Mouse (Mus musculus) left cerebral cortex, adult 8-10 months (tissue): ENCODE measurements around the gene Grpel1. TPM values are rescaled to one million over a fixed set of nuclear protein-coding genes. Genes with fewer than 3 reads are reported as not detected.

ENCODE experiments used
- DNase-seq, 2 experiments: peaks; one replicate each; pipeline ENCODE4 v3.0.0; 2022; ENCODE audit warnings: low spot score in 2 of 2
- total RNA-seq, 4 experiments: library from RNA; stranded (reverse); gene quantifications; 2 replicates each; pipeline ENCODE4 v1.2.4; 2022

Gene Grpel1
- total RNA-seq, result 10 to 100 TPM; 21.3 to 24.9 (median 22.8) TPM

DNA sequence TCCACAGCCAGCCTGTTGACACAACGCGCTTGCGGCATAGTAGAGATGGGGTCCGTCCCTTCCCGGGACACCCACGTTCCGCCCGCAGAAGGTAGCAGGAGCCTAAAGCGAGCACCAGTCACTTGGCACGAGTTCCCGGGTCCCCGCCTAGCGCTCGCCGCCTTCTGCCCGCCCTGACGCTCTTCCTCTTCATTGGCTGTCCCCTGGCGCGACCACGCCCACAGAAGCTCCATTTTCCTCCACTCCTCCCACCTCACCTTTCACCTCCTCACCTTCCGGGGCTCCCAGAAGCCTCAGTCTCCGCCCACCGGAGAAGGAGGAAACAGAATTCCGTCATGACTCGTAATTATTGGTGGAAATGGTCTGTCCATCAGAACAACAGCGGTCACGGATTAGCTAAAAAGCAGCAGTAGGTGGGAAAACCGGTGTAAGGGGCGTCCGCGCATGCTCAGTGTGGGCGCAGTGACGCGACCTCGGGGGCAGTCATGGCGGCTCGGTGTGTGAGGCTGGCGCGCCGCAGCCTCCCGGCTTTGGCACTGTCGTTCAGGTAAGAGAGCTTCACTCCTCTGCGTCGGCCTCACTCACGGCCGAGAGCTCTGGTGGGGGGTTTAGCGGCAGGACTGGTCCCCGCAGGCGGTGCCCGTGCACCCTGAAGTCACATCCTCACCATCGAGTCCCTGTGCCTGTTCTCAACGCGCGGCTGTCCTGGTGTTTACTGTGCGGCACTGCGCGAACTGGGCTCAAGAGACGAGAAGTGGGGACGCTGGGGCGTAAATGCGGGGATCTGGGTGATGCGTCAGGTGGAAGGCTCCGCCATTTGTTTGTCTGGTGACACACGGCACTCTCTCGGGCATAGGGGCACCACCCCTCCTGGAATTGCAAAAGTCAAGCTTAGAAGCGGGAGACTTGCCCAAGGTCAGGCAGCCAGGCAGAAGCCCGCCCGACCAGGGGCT is at the start of gene Grpel1:
TSS of gene Grpel1 (plus strand) at position 290 of the 953 bp plus-strand sequence.
- DNase-seq, result peak; percentile 93 to 99

DNA sequence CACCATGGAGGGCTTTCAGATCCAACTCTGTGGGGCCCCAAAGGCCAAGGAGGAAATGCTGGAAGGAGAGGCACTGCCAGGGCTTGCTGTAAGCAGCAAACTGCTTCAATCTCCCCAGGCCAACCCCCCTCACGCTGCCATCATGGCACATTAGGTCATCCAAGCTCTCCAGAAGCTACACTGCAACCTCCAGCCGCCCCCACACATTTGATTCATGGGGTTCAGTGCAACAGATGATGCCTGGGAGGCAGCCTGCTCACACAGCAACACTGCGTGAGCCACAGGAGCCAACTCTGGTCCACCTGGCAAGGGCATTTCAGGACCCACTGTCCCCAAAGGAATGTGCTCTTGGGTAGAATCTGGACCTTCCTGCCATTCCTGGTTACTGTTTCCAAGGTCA is 44.9 kb upstream of the Grpel1 start:
- DNase-seq, result no peak

DNA sequence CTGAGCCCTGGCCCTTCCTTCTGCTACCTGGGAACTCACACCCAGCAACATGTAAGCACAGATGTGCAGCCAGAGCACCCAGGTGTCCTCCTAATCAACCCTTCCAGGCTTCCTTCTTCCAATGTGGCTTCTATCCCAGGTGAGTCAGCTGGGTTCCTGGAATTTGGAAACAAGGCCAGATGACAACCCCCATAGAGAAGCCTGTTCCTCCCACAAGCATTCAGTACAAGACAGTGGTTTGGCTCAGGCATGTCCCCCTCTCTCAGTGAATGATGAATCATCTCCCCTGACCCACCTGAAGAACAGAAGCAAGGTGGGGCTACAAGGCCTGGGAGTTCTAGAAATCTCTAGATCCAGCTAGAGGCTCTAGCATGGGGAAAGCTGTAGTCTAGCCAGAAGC is 42.1 kb upstream of the Grpel1 start:
- DNase-seq, result no peak

DNA sequence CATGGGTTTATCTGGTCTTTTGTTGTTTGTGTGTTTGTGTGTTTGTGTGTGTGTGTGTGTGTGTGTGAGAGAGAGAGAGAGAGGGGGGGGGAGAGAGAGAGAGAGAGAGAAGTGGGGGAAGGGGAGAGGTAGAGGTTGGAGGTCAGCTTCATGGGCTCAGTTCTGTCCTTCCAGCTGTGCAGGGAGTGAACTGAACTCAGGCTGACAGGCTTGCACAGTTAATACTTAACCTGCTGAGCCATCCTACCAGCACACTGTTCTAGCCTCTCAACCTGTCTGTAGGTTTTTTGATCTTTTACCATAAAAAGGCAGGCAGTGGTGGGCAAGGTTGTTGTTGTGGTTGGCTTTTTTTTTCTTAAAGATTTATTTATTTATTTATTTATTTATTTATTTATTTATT is 40.1 kb upstream of the Grpel1 start:
- DNase-seq, result no peak

DNA sequence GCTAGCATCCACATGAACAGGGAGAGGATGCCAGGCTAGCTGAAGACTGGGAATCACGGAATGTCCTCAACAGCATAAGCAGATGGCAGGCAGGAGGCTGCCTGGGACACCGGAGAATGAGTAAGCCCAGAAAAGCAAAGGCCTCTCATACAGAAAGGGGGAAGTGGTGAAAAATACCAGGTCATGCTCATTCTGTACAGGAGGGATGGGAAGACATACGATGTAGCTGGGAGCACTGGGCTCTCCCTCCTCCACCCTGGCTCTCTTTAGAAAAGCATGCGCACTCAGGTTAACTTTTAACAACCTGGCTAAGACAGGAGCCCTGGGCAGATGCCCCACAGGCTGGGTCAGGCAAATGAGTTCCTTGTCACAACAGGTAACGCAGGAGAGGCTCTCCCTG is 38.4 kb upstream of the Grpel1 start:
- peak in 1 of 2 experiments; percentile 61 for DNase-seq

DNA sequence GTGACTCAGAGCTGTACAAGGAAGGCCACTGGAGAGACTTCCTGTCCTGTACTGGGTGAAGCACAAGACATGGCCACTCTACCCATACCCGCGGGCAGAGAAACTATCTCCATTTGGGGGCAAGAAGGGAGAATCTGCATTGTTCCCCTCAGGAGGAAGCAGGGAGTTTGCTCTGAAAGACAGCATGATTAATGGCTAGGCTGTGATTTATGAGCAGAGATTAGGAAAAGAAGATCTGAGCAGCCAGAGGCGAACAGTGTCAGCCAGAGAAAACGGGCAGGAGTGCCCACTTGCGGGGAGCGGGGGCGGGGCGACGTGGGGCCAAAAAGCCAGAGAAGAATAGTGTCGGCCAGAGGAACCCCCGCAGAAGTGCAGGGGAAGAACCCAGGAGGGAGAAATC is 37.0 kb upstream of the Grpel1 start:
- DNase-seq, result no peak

DNA sequence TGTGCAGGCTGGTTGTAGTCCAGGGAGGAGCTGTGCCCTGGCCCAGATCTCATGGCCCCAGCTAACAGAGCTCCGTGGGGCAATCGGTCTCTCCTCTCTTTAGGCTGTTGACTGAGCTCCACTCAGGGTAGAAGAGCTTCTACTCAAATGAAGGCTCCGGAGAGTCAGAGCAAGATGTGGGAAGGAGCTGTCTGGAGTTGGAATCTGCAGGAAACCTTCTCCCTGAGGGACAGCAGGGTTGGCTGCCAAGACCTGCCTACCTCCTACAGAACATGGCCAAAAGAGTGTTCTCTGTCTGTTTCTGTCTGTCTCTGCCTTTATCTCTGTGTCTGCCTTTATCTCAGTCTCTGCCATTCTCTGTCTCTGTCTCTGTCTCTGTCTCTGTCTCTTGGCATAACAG is 35.2 kb upstream of the Grpel1 start:
- no peak for DNase-seq

DNA sequence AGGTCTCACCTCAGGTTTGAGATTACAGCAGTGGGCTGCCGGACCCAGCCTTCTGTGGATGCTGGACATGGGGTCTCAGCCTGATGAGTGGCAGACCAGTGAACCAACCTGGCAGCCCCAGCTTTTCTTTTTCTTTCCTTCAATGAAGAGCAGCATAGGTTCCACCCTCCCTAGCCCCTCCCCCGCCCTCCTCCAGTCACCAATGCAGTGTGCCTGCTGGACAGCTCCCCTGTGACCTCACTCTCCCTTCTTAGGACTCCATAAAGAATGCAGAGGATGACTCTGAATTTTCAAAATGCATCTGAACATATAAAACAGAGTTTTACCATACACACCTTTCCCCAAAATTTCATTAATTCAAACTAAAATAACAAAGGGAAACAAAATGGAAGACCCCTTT is 33.1 kb upstream of the Grpel1 start:
- DNase-seq, result no peak

DNA sequence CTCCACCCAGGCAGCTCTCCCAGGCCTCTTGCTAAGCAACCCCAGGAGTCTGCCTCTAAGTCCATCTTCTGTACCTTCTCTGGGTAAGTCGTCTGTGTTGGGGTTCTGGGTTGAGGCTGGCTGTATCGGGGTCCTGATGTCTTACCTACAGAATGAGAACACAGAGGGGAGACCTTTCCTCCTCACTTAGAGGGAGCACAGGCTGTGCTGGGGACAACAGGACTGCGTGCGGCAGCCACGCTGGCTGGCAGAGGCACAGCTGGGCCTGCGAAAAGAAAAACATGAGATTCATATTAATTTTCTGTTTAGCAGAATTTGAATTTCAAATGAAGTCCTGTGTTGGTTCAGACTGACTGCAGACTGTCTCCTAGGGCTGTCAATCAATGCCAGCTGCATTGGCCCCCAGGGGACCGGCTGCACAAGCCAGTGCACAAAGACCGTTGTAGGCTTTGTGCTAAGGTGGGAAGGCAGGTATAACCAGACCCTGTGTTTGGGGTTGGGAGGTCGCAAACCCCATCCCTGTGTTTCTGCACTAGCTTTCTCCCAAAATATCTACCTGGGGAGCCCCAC is 30.3 kb upstream of the Grpel1 start:
- DNase-seq, result no peak

DNA sequence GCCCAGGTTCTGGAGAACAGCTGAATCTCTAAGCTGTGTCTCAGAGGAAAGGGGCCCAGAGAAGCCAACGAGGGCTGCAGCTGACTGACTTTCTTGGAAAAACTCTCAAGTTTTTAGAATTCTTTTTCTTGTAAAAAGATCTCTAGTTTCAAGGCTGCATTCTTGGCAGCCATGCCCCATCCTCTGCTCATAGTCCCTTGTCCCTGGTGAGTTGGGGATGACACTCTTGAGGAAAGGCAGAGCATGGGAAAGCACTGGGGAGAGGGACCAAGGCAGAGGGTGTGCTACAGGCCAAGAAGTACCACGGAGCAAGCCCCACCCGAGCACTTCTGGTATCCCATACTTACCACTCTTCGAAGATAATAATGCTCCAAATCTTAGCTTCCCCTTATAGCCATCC is 27.9 kb upstream of the Grpel1 start:
- DNase-seq, result no peak

DNA sequence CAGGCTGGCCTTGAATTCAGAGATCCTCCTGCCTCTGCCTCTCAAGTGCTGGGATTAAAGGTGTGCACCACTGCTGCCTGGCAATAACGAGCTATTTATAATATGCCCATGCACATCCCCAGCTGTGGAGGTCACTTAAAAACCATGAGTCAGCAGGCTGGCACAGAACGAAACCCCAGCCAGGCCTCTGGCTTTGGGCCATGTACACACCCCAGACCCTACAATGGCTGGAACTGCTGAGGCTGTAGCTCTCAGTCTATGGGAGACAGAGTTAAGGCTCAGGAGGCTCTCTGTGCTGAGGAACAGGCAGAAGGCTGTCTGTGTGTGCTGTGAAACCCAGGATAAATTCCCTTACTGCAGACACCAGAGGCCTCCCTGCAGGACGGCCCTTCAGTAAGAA is 24.1 kb upstream of the Grpel1 start:
- DNase-seq, result no peak

DNA sequence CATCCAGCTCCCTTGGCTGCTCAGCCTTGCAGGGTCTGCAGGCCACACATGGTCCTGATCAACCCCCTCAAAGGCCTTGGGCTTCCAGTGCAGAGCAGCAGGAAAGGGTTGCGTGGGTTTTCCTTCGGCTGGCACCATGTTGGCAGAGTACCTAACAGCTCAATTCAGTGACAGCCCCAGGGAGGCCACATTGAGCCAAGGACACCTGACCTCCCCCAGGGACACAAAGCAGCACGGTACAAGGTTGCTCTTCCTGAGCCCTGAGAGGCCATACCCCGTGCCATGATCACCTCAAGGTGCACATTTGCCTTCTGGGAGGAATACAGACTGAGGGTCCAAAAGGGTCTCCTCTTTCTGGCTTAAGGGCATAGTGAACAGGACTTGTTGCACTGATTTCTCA is 20.2 kb upstream of the Grpel1 start:
- no peak for DNase-seq

DNA sequence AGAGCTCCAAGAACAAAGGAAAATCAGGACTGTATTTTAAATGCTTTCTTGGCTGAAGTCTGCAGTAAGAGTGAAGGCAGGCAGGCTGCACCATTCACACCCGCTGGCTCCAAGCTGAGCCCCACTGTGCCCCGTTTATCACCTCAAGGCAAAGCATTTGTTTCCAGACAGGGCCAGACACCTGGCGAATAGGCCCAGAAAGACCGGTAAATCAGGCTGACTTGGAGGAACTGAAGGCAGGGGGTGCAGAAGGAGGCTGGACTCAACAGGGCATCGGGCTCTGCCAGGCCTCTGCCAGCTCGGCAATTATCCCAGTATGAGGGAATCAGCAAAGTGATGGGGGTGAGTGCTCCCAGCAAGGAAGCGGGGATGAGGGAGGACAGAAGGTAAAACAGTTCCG is 19.8 kb upstream of the Grpel1 start:
- DNase-seq, result no peak

DNA sequence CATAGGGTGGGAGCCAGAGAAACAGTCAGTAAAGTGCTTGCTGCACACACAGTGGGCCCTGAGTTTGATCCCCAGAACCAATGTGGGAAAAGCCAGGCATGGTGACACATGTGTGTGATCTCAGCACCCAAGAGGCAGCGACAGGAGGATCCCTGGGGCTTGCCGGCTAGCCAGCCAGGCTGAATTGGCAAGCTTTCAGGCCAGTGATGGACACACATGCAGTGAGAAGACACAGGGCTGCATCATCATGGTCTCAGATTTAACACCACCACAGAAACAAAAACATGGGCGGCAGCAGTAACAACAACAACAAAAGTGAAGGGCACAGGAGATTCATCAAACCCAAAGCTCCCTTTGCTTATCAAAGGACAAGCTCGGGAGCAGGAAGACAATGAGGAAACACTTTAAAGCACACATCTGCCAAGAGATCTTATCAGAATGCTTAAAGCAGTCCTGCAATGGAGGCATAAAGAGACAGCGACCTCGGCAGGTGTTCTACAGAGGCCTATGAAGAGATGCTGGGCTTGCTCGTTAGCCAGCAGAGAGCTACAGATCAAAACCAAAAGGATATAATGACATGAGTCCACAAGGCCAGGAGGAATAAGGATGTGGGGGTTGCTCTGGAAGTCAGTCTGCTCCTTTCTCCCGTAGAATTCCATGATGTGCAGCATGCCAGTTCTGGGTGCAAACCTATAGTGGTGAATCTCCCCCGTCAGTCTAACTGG is 18.5 kb upstream of the Grpel1 start:
- no peak for DNase-seq

DNA sequence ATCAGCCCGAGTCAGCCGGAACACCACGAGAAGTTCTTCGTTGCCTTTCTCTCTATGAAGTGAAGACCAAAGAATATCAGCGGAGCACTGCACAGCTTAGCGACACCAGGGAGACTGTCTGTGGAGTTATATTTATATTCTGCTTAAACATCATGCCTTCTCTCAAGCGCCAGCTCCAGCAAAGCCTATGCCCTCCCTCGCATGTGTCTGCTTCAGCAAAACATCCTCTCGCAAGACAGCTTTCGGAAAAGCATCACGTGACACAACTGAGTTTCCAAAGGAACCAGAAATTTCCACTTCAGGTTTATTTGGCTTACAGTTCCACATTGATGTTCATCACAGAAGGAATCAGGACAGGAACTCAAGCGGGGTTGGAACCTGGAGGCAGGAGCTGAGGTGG is 16.9 kb upstream of the Grpel1 start:
- DNase-seq, result no peak

DNA sequence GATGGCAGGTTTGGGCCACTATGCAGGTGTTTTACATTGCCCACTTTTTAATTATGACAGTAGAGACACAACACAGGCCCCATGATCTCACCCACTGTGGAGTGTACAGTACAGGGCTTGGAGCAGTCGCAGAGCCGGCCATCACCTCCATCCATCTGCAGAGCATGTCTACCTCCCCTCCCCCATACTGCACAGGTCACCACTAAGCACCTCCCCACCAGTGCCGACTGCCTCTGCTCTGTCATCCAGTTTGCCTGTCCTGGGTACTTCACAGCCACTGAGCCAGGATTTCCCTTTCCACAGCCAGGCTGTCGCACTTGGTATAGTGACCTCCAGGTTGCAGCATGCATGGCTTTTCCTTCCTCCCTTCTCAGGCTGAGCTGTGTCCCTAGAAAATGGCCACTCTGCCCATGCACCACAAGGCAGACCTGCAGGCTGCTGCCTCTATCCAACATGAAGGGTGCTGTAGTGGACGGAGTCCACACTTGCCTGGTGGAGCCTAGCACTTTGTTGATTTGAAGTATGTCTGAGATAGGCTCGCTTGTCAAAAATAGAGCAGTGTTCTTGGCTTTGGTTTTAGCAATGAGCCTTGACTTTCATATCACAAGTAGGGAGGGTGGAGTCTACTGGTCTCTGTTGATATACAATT is 15.0 kb upstream of the Grpel1 start:
- no peak for DNase-seq

DNA sequence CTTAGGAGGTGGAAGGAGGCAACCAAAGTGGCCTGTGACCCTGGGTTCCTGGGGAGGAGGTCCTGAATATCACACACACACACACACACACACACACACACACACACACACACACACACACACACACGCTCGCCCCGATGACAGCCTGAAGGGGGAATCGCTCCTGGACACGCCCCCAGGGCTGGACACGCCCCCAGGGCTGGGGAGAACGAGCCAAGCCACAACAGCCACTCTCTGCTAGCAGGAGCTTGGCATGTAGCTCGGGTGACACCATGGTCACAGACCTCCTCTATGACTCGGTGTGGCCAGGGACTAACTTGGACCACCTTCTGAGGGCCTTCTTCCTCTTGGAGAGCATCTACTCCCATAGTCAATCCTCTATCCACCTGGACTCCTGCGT is 13.7 kb upstream of the Grpel1 start:
- DNase-seq, result no peak

DNA sequence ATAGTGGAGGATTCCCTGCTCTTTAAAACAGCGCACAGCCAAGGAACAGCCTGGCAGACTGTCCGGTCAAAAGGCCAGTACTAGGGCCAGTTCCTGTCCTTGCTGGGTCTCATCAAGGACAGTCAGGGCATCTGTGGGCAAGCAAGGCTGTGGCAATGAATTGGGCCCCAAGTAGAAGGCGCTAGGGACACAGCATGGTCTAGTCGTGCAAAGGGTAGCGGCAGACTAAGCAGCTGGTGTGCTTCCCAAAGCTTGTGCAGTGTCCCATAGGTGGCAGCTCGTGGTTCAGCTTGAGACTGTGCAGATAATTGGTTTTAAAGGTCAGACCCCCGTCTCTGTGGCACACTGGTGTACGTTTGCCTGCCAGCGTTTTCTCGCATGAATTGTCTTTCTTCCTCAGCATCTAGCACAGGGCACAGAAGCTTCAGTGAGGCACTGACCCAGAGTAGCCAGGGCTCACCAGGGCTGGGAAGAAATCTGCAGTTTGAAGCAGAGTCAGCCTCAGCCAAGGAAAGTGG is 12.9 kb upstream of the Grpel1 start:
- no peak for DNase-seq

DNA sequence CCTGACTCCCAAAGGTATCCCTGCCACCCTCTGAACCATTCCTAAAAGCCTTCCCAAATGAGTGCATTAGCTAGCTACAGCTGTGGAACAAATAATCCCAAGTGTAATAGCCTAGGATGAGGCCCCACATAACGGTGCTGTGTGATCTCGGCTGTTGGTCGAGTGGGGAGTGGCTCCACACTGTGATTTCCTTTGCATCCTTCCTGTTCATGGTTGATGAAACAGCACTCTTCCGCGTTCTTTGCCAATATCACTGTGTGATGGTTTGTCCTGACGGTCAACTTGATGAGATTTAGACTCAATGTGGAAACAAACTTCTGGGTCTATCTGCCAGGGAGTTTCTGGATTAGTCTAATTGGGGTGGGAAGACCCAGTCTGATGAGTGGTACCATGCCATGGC is 12.0 kb upstream of the Grpel1 start:
- no peak for DNase-seq

DNA sequence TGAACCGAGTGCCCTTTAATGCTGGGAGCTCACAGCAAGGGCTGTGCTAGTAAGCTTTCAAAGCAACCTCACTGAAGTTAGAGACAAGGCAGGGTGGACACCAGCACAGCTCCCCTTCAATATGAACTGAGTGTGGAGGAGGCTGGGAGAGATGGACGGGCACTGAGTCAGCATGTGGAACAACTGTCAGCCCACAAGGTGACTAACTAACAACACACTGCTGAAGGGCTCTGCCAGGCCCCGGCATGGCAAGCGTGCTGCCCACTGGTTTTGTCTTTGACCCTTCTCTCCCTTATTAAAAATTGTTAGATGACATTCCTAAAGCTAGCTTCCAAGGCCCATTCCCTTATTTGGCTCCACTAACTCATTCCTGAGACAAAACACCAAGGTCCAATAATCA is 7.1 kb upstream of the Grpel1 start:
- no peak for DNase-seq

DNA sequence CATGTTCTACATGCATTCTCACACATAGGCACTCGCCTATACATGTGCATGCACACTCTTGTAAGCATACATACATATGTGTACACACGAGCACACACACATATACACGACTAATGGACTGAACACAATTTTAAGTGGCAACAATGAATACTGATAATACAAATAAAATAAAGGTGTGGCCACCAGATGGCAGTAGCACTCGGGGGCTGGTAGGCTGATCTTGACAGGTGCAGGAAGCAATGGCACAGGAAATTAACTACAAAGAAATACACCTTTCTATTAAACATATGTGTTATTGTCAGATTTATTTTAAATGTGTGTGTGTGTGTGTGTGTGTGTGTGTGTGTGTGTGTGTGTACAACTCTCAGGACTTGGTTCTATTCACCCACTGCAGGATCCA is 5.9 kb upstream of the Grpel1 start:
- DNase-seq, result no peak

DNA sequence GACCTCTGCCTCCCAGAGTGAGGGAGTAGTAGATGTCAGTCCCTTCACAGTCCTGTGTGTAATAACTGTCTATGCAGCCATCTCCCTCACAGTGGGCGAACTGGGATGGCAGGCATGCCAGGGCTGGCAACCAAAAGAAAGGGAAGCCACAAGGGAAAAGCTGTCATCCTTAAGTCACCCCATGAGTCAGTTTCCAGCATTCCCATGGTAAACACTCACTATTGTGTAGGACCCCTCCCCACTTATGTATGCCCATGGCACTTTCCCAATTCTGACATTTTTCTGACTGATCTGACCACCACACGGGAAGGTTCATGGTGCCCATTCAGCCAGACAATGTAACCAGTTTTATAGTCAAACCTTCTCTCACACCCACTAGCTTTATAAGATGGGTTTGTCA is 4.1 kb upstream of the Grpel1 start:
- no peak for DNase-seq
